Mouse (Mus musculus) thymus, adult 2 months (tissue): ENCODE results near the gene Soga3.

ENCODE experiments used
- CTCF ChIP-seq: fragments of 200-500 bp; IDR thresholded peaks from 2 replicates; pipeline ENCODE4 v1.5.1; 2012; ENCODE audit warnings: mild to moderate bottlenecking, control low read depth, low read length, moderate library complexity, borderline replicate concordance; ENCODE audit not compliant: control insufficient read depth, poor library complexity, insufficient read depth; ENCODE audit errors: extremely low read depth
- POLR2A ChIP-seq: fragments of 200-500 bp; IDR thresholded peaks from 2 replicates; pipeline ENCODE4 v1.6.1; 2012; ENCODE audit warnings: mild to moderate bottlenecking, low read length, control low read depth, moderate library complexity; ENCODE audit not compliant: control insufficient read depth, poor library complexity, insufficient read depth; ENCODE audit errors: extremely low read depth

DNA sequence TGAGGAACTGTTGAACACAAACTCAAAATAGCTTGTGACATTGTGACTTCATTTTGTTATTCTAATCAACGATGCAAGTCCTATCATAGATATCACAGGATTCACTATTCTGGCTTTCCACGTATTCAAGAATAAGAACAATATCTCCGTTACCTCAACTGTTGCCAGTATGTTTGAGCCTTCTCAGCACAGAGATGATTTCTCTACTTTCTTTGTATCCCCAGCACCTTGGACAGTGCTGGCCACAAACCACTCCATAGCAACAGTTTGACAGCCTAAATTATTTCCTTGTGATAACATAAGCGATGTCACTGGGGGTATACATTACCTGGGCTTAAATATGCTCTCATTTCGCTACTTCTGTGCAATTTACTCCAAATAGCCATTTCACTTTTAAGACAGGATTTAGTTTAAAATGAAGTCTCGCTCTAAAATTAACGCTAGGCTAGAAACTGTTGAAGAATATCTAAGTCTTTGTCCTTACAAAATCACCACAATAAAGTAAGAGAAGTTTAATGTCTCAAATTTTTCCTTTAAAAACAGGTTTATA is 1.0 kb upstream of the Soga3 start:
- no peak for TF ChIP-seq CTCF
- no peak for TF ChIP-seq POLR2A
